Mouse (Mus musculus) forebrain, embryonic 13.5 days (tissue): ENCODE results near the gene Slc22a12. TPM values are rescaled to one million over a fixed set of nuclear protein-coding genes. Genes with fewer than 3 reads are reported as not detected.

ENCODE experiments used
- ATAC-seq: fragments of 200-750 bp; cut with Nextera tagmentation; 2 replicates; pipeline ENCODE4 v1.8.0; 2017
- H3K27ac ChIP-seq: fragments of 300-500 bp; sonication (generic); 2 replicates; pipeline ENCODE4 v1.5.1; 2015; ENCODE audit warnings: inconsistent platforms, mild to moderate bottlenecking, moderate library complexity
- H3K27me3 ChIP-seq: fragments of 300-500 bp; sonication (generic); 2 replicates; pipeline ENCODE4 v1.6.1; 2015; ENCODE audit warnings: mild to moderate bottlenecking, inconsistent platforms
- H3K36me3 ChIP-seq: fragments of 300-500 bp; sonication (generic); 2 replicates; pipeline ENCODE4 v1.6.1; 2015; ENCODE audit warnings: mild to moderate bottlenecking, inconsistent platforms; ENCODE audit not compliant: poor library complexity, severe bottlenecking
- H3K4me1 ChIP-seq: fragments of 300-500 bp; sonication (generic); 2 replicates; pipeline ENCODE4 v1.6.1; 2015; ENCODE audit warnings: inconsistent platforms
- H3K4me2 ChIP-seq: fragments of 300-500 bp; sonication (generic); 2 replicates; pipeline ENCODE4 v1.6.1; 2015; ENCODE audit warnings: inconsistent platforms, mild to moderate bottlenecking, moderate library complexity
- H3K4me3 ChIP-seq: fragments of 300-500 bp; sonication (generic); 2 replicates; pipeline ENCODE4 v1.5.1; 2015; ENCODE audit warnings: mild to moderate bottlenecking, inconsistent platforms
- H3K9ac ChIP-seq: fragments of 300-500 bp; sonication (generic); 2 replicates; pipeline ENCODE4 v1.6.1; 2015; ENCODE audit warnings: mild to moderate bottlenecking, inconsistent platforms
- H3K9me3 ChIP-seq: fragments of 300-500 bp; sonication (generic); replicated peaks from 2 replicates; pipeline ENCODE4 v1.6.1; 2016; ENCODE audit warnings: inconsistent platforms
- WGBS: fragments of 180-500 bp; shearing (Covaris S2); methylation state at CpG from one replicate; pipeline ENCODE4 v1.1.7; 2015; 5-methylcytosine and 5-hydroxymethylcytosine counted together
- polyA plus RNA-seq: library from polyadenylated mRNA; unstranded; fragments of >200 nt; fragmentation: Nextera tagmentation; extraction: Ambion mirVana; gene quantifications from 2 replicates; pipeline ENCODE4 v1.2.1, GENCODE M21; 2015

Slc22a12 gene
- polyA plus RNA-seq, 1 experiment from 2014 or later, result not detected

- peaks cover 58% of the 10 kb centered on the region for H3K36me3 ChIP-seq
- peaks cover 52% of the 10 kb centered on the region for H3K4me1 ChIP-seq
- 54% methylated on average over 10 of the region's 10 CpGs for WGBS
Measured at GRCm38 (mm10) chr19:6507393-6507792, 35.4 kb downstream of the Slc22a12 start.

GRCm38 (mm10) chr19:6504656-6505045, 38.2 kb downstream of the Slc22a12 start:
- H3K36me3 ChIP-seq, result peaks cover 41% of the 10 kb centered on the region
- peak overlapping the region; percentile 96; the same call in 1 of the 2 replicates for H3K4me2 ChIP-seq
- no peak for ATAC-seq
- H3K4me3 ChIP-seq, result no peak overlapping the region
- H3K9me3 ChIP-seq, result no peaks in the 10 kb centered on the region
- 90% methylated on average over 12 of the region's 12 CpGs for WGBS
- peaks cover 79% of the 10 kb centered on the region for H3K4me1 ChIP-seq
- H3K27me3 ChIP-seq, result no peaks in the 10 kb centered on the region
- peak overlapping the region; percentile 79; the same call in 1 of the 2 replicates for H3K9ac ChIP-seq
- 0 out of 2 replicates have a peak overlapping the region, but pooled peaks have one; percentile 33 for H3K27ac ChIP-seq

More at GRCm38 (mm10) chr19:6507393-6507792, 35.4 kb downstream of the Slc22a12 start:
- Histone ChIP-seq H3K9me3 (no peaks in the 10 kb centered on the region), H3K27ac (peak overlapping the region; percentile 31; the same call in 1 of the 2 replicates), H3K4me3 (no peak overlapping the region), H3K4me2 (no peak overlapping the region), H3K9ac (no peak overlapping the region), H3K27me3 (no peaks in the 10 kb centered on the region)
- no peak for ATAC-seq

- no peak overlapping the region for H3K4me3 ChIP-seq
- H3K9me3 ChIP-seq, result no peaks in the 10 kb centered on the region
- no peak for ATAC-seq
- peak overlapping the region; percentile 51; the same call in 1 of the 2 replicates for H3K27ac ChIP-seq
- WGBS, result 44% methylated on average over 15 of the region's 16 CpGs
- peaks cover 35% of the 10 kb centered on the region for H3K36me3 ChIP-seq
- peak overlapping the region; percentile 79; the same call in 1 of the 2 replicates for H3K9ac ChIP-seq
- H3K4me2 ChIP-seq, result peak overlapping the region; percentile 96
- peaks cover 85% of the 10 kb centered on the region for H3K4me1 ChIP-seq
- H3K27me3 ChIP-seq, result peaks cover 5% of the 10 kb centered on the region; the same call in 1 of the 2 replicates
Measured at GRCm38 (mm10) chr19:6503926-6504655, 38.7 kb downstream of the Slc22a12 start.

- peak; percentile 63 for ATAC-seq
- Histone ChIP-seq H3K4me3 (peak overlapping the region; percentile 81), H3K9me3 (no peaks in the 10 kb centered on the region), H3K27me3 (peaks cover 7% of the 10 kb centered on the region; the same call in 1 of the 2 replicates), H3K4me1 (peaks cover 94% of the 10 kb centered on the region), H3K27ac (peak overlapping the region; percentile 91), H3K9ac (peak overlapping the region; percentile 79), H3K4me2 (peak overlapping the region; percentile 96), H3K36me3 (peaks cover 27% of the 10 kb centered on the region)
- WGBS, result 3% methylated on average over 20 of the region's 20 CpGs
Measured at GRCm38 (mm10) chr19:6502543-6503319, 40.1 kb downstream of the Slc22a12 start.

- ATAC-seq, result peak; percentile 40
- H3K27ac ChIP-seq, result peak overlapping the region; percentile 91
- peaks cover 24% of the 10 kb centered on the region for H3K36me3 ChIP-seq
- peaks cover 7% of the 10 kb centered on the region; the same call in 1 of the 2 replicates for H3K27me3 ChIP-seq
- peak overlapping the region; percentile 79 for H3K9ac ChIP-seq
- H3K4me2 ChIP-seq, result peak overlapping the region; percentile 96
- under 1% methylated on average over 25 of the region's 25 CpGs for WGBS
- H3K4me3 ChIP-seq, result peak overlapping the region; percentile 81
- no peaks in the 10 kb centered on the region for H3K9me3 ChIP-seq
- peaks cover 87% of the 10 kb centered on the region for H3K4me1 ChIP-seq
Measured at GRCm38 (mm10) chr19:6502035-6502541, 40.7 kb downstream of the Slc22a12 start.

GRCm38 (mm10) chr19:6500636-6501025, 42.2 kb downstream of the Slc22a12 start:
- H3K9ac ChIP-seq, result peak overlapping the region; percentile 97
- 16% methylated on average over 2 of the region's 2 CpGs for WGBS
- peak overlapping the region; percentile 96 for H3K4me2 ChIP-seq
- peaks cover 7% of the 10 kb centered on the region; the same call in 1 of the 2 replicates for H3K27me3 ChIP-seq
- H3K4me3 ChIP-seq, result peak overlapping the region; percentile 81
- H3K4me1 ChIP-seq, result peaks cover 88% of the 10 kb centered on the region
- peak overlapping the region; percentile 89; the same call in 1 of the 2 replicates for H3K27ac ChIP-seq
- peaks cover 12% of the 10 kb centered on the region for H3K36me3 ChIP-seq
- no peak for ATAC-seq
- H3K9me3 ChIP-seq, result no peaks in the 10 kb centered on the region

- Histone ChIP-seq H3K9me3 (no peaks in the 10 kb centered on the region), H3K36me3 (peaks cover 6% of the 10 kb centered on the region), H3K4me3 (peak overlapping the region; percentile 81), H3K27me3 (peaks cover 7% of the 10 kb centered on the region; the same call in 1 of the 2 replicates), H3K4me1 (peaks cover 87% of the 10 kb centered on the region), H3K27ac (peak overlapping the region; percentile 89), H3K4me2 (peak overlapping the region; percentile 96), H3K9ac (peak overlapping the region; percentile 97)
- WGBS, result 55% methylated on average over 6 of the region's 6 CpGs
- ATAC-seq, result no peak
Measured at GRCm38 (mm10) chr19:6499860-6500635, 42.8 kb downstream of the Slc22a12 start.

- Histone ChIP-seq H3K9me3 (no peaks in the 10 kb centered on the region), H3K9ac (peak overlapping the region; percentile 97), H3K27me3 (peaks cover 7% of the 10 kb centered on the region; the same call in 1 of the 2 replicates), H3K4me2 (peak overlapping the region; percentile 96), H3K4me3 (peak overlapping the region; percentile 81), H3K36me3 (no peaks in the 10 kb centered on the region), H3K27ac (peak overlapping the region; percentile 89), H3K4me1 (peaks cover 72% of the 10 kb centered on the region)
- no peak for ATAC-seq
- 5% methylated on average over 28 of the region's 38 CpGs for WGBS
Measured at GRCm38 (mm10) chr19:6498350-6499131, 44.3 kb downstream of the Slc22a12 start.

GRCm38 (mm10) chr19:6497803-6498202, 45.0 kb downstream of the Slc22a12 start:
- peak overlapping the region; percentile 97 for H3K9ac ChIP-seq
- H3K4me1 ChIP-seq, result peaks cover 64% of the 10 kb centered on the region
- no peaks in the 10 kb centered on the region for H3K9me3 ChIP-seq
- H3K4me2 ChIP-seq, result peak overlapping the region; percentile 96
- peak overlapping the region; percentile 81 for H3K4me3 ChIP-seq
- peaks cover 7% of the 10 kb centered on the region; the same call in 1 of the 2 replicates for H3K27me3 ChIP-seq
- ATAC-seq, result peak; percentile 19
- H3K27ac ChIP-seq, result peak overlapping the region; percentile 89
- no peaks in the 10 kb centered on the region for H3K36me3 ChIP-seq
- WGBS, result under 1% methylated on average over 34 of the region's 39 CpGs

GRCm38 (mm10) chr19:6497150-6497801, 45.6 kb downstream of the Slc22a12 start:
- WGBS, result 0% methylated on average over 3 of the region's 39 CpGs

More at GRCm38 (mm10) chr19:6497150-6497801, 45.6 kb downstream of the Slc22a12 start:
- Histone ChIP-seq H3K4me2 (peak overlapping the region; percentile 96), H3K27me3 (peaks cover 7% of the 10 kb centered on the region; the same call in 1 of the 2 replicates), H3K4me3 (peak overlapping the region; percentile 81), H3K9me3 (no peaks in the 10 kb centered on the region), H3K36me3 (no peaks in the 10 kb centered on the region), H3K4me1 (peaks cover 64% of the 10 kb centered on the region), H3K9ac (peak overlapping the region; percentile 97), H3K27ac (peak overlapping the region; percentile 89)
- peak; percentile 69 for ATAC-seq
